Mouse (Mus musculus): ENCODE results near the gene Hacd1. TPM values are rescaled to one million over a fixed set of nuclear protein-coding genes. Genes with fewer than 3 reads are reported as not detected.

Gene Hacd1
- polyA plus RNA-seq, 1 experiment from 2014 or later, result 48.4 TPM

DNA sequence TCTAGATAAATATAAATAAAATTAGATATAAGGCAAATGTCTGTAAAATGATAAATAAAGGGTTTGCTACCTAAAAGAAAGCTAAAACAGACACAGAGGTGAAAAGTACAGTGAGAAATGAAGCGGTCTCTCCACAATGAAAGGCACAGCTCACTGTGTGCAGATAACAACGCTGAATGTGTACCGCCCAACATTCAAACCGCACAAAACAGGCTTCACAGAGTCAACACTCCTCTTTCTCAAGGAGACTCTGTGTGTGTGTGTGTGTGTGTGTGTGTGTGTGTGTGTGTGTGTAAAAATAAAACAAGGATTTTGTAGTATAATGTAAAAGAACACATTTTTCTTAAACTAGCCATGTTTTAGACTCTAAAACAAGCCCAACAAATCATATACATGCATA is 247.9 kb downstream of the Hacd1 start:
- no peak overlapping the region for H3K4me3 ChIP-seq
- H3K9ac ChIP-seq, result no peak overlapping the region
- no peaks in the 10 kb centered on the region for H3K36me3 ChIP-seq
- WGBS, result 80% methylated on average over 4 of the region's 4 CpGs
- no peaks in the 10 kb centered on the region for H3K27me3 ChIP-seq
- H3K9me3 ChIP-seq, result no peaks in the 10 kb centered on the region
- no peak for ATAC-seq (ENCODE audit: insufficient number of reproducible peaks, insufficient read depth, low FRiP score, low TSS enrichment)
- no peak overlapping the region for H3K27ac ChIP-seq
- H3K4me2 ChIP-seq (replicated peaks), result no peak overlapping the region
- no peaks in the 10 kb centered on the region for H3K4me1 ChIP-seq

DNA sequence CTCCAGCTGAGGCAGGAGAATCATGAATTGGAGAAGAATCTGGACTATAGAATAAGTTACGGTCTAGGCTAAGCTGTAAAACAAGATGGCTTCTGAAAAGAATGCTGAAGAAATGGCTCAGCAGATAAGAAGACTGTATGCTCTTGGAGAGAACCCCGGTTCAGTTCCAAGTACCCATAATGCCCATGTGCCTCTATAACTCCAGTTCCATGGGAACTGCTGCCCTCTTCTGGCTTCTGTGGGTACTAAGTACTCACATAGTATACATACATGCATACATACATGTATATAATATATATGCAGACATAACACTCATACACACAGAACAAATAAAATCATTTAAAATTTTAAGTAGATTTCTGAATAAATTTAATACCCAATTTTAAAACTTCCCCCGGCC is 249.8 kb downstream of the Hacd1 start:
- H3K27ac ChIP-seq, result no peak overlapping the region
- H3K9ac ChIP-seq, result no peak overlapping the region
- H3K4me2 ChIP-seq (replicated peaks), result no peak overlapping the region
- no peaks in the 10 kb centered on the region for H3K27me3 ChIP-seq
- no peak overlapping the region for H3K4me3 ChIP-seq
- ATAC-seq (ENCODE audit: insufficient number of reproducible peaks, insufficient read depth, low FRiP score, low TSS enrichment), result no peak
- H3K4me1 ChIP-seq, result no peaks in the 10 kb centered on the region
- WGBS, result 89% methylated on average over 3 of the region's 3 CpGs
- H3K36me3 ChIP-seq, result no peaks in the 10 kb centered on the region
- H3K9me3 ChIP-seq, result no peaks in the 10 kb centered on the region

DNA sequence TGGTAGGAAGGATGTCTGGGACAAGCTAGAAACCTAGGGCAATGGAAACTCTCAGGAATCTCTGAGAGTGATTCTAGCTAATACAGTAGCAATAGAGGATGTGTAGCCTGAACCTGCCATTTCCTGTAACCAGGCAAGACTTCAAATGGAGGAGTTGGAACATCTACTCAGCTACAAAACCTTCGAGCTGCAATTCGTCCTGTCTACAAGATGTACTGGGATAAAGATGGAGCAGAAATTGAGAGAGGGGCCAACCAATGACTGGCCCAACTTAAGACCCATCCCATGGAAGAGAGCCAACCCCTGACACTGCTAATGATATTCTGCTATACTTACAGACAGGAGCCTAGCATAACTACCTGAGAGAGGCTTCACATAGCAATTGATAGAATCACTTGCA is 255.3 kb downstream of the Hacd1 start:
- H3K36me3 ChIP-seq, result no peaks in the 10 kb centered on the region
- ATAC-seq (ENCODE audit: insufficient number of reproducible peaks, insufficient read depth, low FRiP score, low TSS enrichment), result no peak
- 82% methylated on average over 2 of the region's 2 CpGs for WGBS

More for the DNA sequence above, 255.3 kb downstream of the Hacd1 start:
- no peak overlapping the region for H3K27ac ChIP-seq
- H3K27me3 ChIP-seq, result no peaks in the 10 kb centered on the region
- no peak overlapping the region for H3K9ac ChIP-seq
- no peaks in the 10 kb centered on the region for H3K9me3 ChIP-seq
- no peaks in the 10 kb centered on the region for H3K4me1 ChIP-seq
- no peak overlapping the region for H3K4me2 ChIP-seq (replicated peaks)
- H3K4me3 ChIP-seq, result no peak overlapping the region

Other genes starting within 250 kb of the Hacd1 start
- gene Stam, start 18.0 kb upstream of the Hacd1 start, polyA plus RNA-seq (2016; fragmentation: Nextera tagmentation; extraction: Ambion mirVana), result 77.4 and 78.7 TPM in 2 replicates
- 0.05 TPM in 1 of 2 replicates, not detected in the other for gene Tmem236, start 118.4 kb upstream of the Hacd1 start, polyA plus RNA-seq (2016; fragmentation: Nextera tagmentation; extraction: Ambion mirVana)
- gene Mrc1, start 173.3 kb upstream of the Hacd1 start, polyA plus RNA-seq (2016; fragmentation: Nextera tagmentation; extraction: Ambion mirVana), result 3.8 and 3.9 TPM in 2 replicates